Mouse (Mus musculus) forebrain, embryonic 16.5 days (tissue): ENCODE results near the gene Pth1r. TPM values are rescaled to one million over a fixed set of nuclear protein-coding genes. Genes with fewer than 3 reads are reported as not detected.

Experiments
- ATAC-seq: fragments of 200-750 bp; cut with Nextera tagmentation; 2 replicates; pipeline ENCODE4 v1.8.0; 2017; ENCODE audit warnings: mild to moderate bottlenecking, moderate library complexity
- H3K27ac ChIP-seq: fragments of 300-500 bp; sonication (generic); 2 replicates; pipeline ENCODE4 v1.5.1; 2014; ENCODE audit warnings: low read length, control low read depth
- H3K27me3 ChIP-seq: fragments of 300-500 bp; sonication (generic); replicated peaks from 2 replicates; pipeline ENCODE4 v1.6.1; 2014; ENCODE audit warnings: low read length; ENCODE audit not compliant: control insufficient read depth, insufficient read depth
- H3K36me3 ChIP-seq: fragments of 300-500 bp; sonication (generic); 2 replicates; pipeline ENCODE4 v1.6.1; 2014; ENCODE audit not compliant: control insufficient read depth, insufficient read depth
- H3K4me1 ChIP-seq: fragments of 300-500 bp; sonication (generic); replicated peaks from 2 replicates; pipeline ENCODE4 v1.6.1; 2014; ENCODE audit warnings: low read length; ENCODE audit not compliant: control insufficient read depth, insufficient read depth
- H3K4me2 ChIP-seq: fragments of 300-500 bp; sonication (generic); 2 replicates; pipeline ENCODE4 v1.6.1; 2014; ENCODE audit warnings: mild to moderate bottlenecking, low read length, control low read depth
- H3K4me3 ChIP-seq: fragments of 300-500 bp; sonication (generic); replicated peaks from 2 replicates; pipeline ENCODE4 v1.5.1; 2014; ENCODE audit warnings: mild to moderate bottlenecking, low read length, control low read depth
- H3K9ac ChIP-seq: fragments of 300-500 bp; sonication (generic); replicated peaks from 2 replicates; pipeline ENCODE4 v1.6.1; 2014; ENCODE audit warnings: low read depth, low read length, control low read depth
- H3K9me3 ChIP-seq: fragments of 300-500 bp; sonication (generic); 2 replicates; pipeline ENCODE4 v1.6.1; 2016; ENCODE audit warnings: low read length; ENCODE audit not compliant: control insufficient read depth
- WGBS: fragments of 180-500 bp; shearing (Covaris S2); extraction: QIAGEN DNeasy Blood & Tissue Kit; methylation state at CpG from one replicate; pipeline ENCODE4 v1.1.7; 2014; 5-methylcytosine and 5-hydroxymethylcytosine counted together
- polyA plus RNA-seq: library from polyadenylated mRNA; unstranded; fragments of >200 nt; fragmentation: Nextera tagmentation; extraction: Ambion mirVana; gene quantifications from 2 replicates; pipeline ENCODE4 v1.2.1, GENCODE M21; 2015

Pth1r gene
- polyA plus RNA-seq, 1 experiment from 2014 or later = 6.4 TPM

GRCm38 (mm10) chr9:110753773-110754172 lies 6.8 kb upstream of the Pth1r start:
- Histone ChIP-seq H3K27me3 (no peaks in the 10 kb centered on the region), H3K4me3 (no peak overlapping the region), H3K4me2 (no peak overlapping the region), H3K9ac (no peak overlapping the region), H3K27ac (no peak overlapping the region), H3K36me3 (no peaks in the 10 kb centered on the region), H3K9me3 (no peaks in the 10 kb centered on the region), H3K4me1 (no peaks in the 10 kb centered on the region)
- ATAC-seq = no peak
- WGBS = 84% methylated on average over 4 of the region's 4 CpGs

- no peak for ATAC-seq
- no peaks in the 10 kb centered on the region for H3K36me3 ChIP-seq
- H3K27me3 ChIP-seq = no peaks in the 10 kb centered on the region
- no peaks in the 10 kb centered on the region for H3K9me3 ChIP-seq
- WGBS = 80% methylated on average over 4 of the region's 4 CpGs
- no peak overlapping the region for H3K27ac ChIP-seq
- H3K4me3 ChIP-seq = no peak overlapping the region
- no peak overlapping the region for H3K9ac ChIP-seq
- H3K4me2 ChIP-seq = no peak overlapping the region
- H3K4me1 ChIP-seq = no peaks in the 10 kb centered on the region
These were observed 6.0 kb upstream of the Pth1r start for GRCm38 (mm10) chr9:110752917-110753435.

- no peak for ATAC-seq
These were observed 4.5 kb upstream of the Pth1r start for GRCm38 (mm10) chr9:110751412-110751811.

GRCm38 (mm10) chr9:110750404-110751187 lies 3.7 kb upstream of the Pth1r start:
- no peaks in the 10 kb centered on the region for H3K36me3 ChIP-seq
- H3K27me3 ChIP-seq = 0 out of 2 replicates have a peak, but pooled peaks cover 2% of the 10 kb centered on the region
- WGBS = 50% methylated on average over 14 of the region's 14 CpGs
- no peak overlapping the region for H3K4me3 ChIP-seq
- no peak overlapping the region for H3K27ac ChIP-seq
- H3K9me3 ChIP-seq = no peaks in the 10 kb centered on the region
- H3K9ac ChIP-seq = no peak overlapping the region
- no peaks in the 10 kb centered on the region for H3K4me1 ChIP-seq
- H3K4me2 ChIP-seq = no peak overlapping the region
- ATAC-seq = no peak

More at GRCm38 (mm10) chr9:110751412-110751811, 4.5 kb upstream of the Pth1r start:
- H3K27me3 ChIP-seq = no peaks in the 10 kb centered on the region
- H3K9me3 ChIP-seq = no peaks in the 10 kb centered on the region
- no peak overlapping the region for H3K4me3 ChIP-seq
- H3K4me1 ChIP-seq = no peaks in the 10 kb centered on the region
- WGBS = 92% methylated on average over 5 of the region's 5 CpGs
- H3K36me3 ChIP-seq = no peaks in the 10 kb centered on the region
- no peak overlapping the region for H3K9ac ChIP-seq
- no peak overlapping the region for H3K27ac ChIP-seq
- no peak overlapping the region for H3K4me2 ChIP-seq

GRCm38 (mm10) chr9:110748451-110748850 lies 1.5 kb upstream of the Pth1r start:
- H3K27ac ChIP-seq = no peak overlapping the region
- WGBS = 64% methylated on average over 2 of the region's 2 CpGs
- no peak for ATAC-seq

GRCm38 (mm10) chr9:110746238-110746637 lies 707 bp downstream of the Pth1r start:
- ATAC-seq = no peak
- H3K36me3 ChIP-seq = no peaks in the 10 kb centered on the region
- H3K9me3 ChIP-seq = no peaks in the 10 kb centered on the region
- WGBS = 45% methylated on average over 5 of the region's 5 CpGs
- H3K4me3 ChIP-seq = no peak overlapping the region
- H3K27ac ChIP-seq = no peak overlapping the region
- H3K27me3 ChIP-seq = peaks cover 25% of the 10 kb centered on the region
- peaks cover 19% of the 10 kb centered on the region for H3K4me1 ChIP-seq
- no peak overlapping the region for H3K9ac ChIP-seq
- no peak overlapping the region for H3K4me2 ChIP-seq

More at GRCm38 (mm10) chr9:110748451-110748850, 1.5 kb upstream of the Pth1r start:
- peaks cover 19% of the 10 kb centered on the region for H3K27me3 ChIP-seq
- peaks cover 2% of the 10 kb centered on the region; the same call in 1 of the 2 replicates for H3K4me1 ChIP-seq
- no peaks in the 10 kb centered on the region for H3K9me3 ChIP-seq
- H3K36me3 ChIP-seq = no peaks in the 10 kb centered on the region
- no peak overlapping the region for H3K9ac ChIP-seq
- H3K4me3 ChIP-seq = no peak overlapping the region
- H3K4me2 ChIP-seq = no peak overlapping the region

- whole genome bisulfite sequencing = 14% methylated on average over 5 of the region's 5 CpGs
- no peaks in the 10 kb centered on the region for H3K36me3 ChIP-seq
These were observed 1.2 kb downstream of the Pth1r start for GRCm38 (mm10) chr9:110745752-110746151.

GRCm38 (mm10) chr9:110743456-110744323 lies 3.3 kb downstream of the Pth1r start:
- H3K4me1 ChIP-seq = peaks cover 19% of the 10 kb centered on the region
- WGBS = 2% methylated on average over 52 of the region's 63 CpGs
- no peaks in the 10 kb centered on the region for H3K9me3 ChIP-seq
- peaks cover 40% of the 10 kb centered on the region for H3K27me3 ChIP-seq
- H3K27ac ChIP-seq = no peak overlapping the region
- H3K9ac ChIP-seq = peak overlapping the region; percentile 65
- peak overlapping the region; percentile 57 for H3K4me3 ChIP-seq
- no peaks in the 10 kb centered on the region for H3K36me3 ChIP-seq
- peak overlapping the region; percentile 82 for H3K4me2 ChIP-seq
- peak; percentile 11; the same call in 1 of the 2 replicates for ATAC-seq

More at GRCm38 (mm10) chr9:110745752-110746151, 1.2 kb downstream of the Pth1r start:
- no peak overlapping the region for H3K27ac ChIP-seq
- no peak overlapping the region for H3K9ac ChIP-seq
- H3K9me3 ChIP-seq = no peaks in the 10 kb centered on the region
- peaks cover 19% of the 10 kb centered on the region for H3K4me1 ChIP-seq
- H3K4me3 ChIP-seq = no peak overlapping the region
- peaks cover 30% of the 10 kb centered on the region for H3K27me3 ChIP-seq
- no peak for ATAC-seq
- H3K4me2 ChIP-seq = no peak overlapping the region

GRCm38 (mm10) chr9:110742951-110743455 lies 3.9 kb downstream of the Pth1r start:
- Histone ChIP-seq H3K9ac (peak overlapping the region; percentile 65), H3K4me1 (peaks cover 19% of the 10 kb centered on the region), H3K36me3 (no peaks in the 10 kb centered on the region), H3K27ac (no peak overlapping the region), H3K4me3 (peak overlapping the region; percentile 57), H3K4me2 (peak overlapping the region; percentile 82), H3K27me3 (peaks cover 40% of the 10 kb centered on the region), H3K9me3 (no peaks in the 10 kb centered on the region)
- WGBS = under 1% methylated on average over 45 of the region's 49 CpGs
- ATAC-seq = peak; percentile 24
